Mouse (Mus musculus) lung, adult 2 months (tissue): Measurements from ENCODE around the gene Megf8. TPM values are rescaled to one million over a fixed set of nuclear protein-coding genes. Genes with fewer than 3 reads are reported as not detected.

Experiments
- DNase-seq: peaks from one replicate; pipeline ENCODE4 v3.0.0; 2022
- H3K4me1 ChIP-seq: fragments of 200-500 bp; 2 replicates; pipeline ENCODE4 v1.6.1; 2011; ENCODE audit warnings: low read length; ENCODE audit not compliant: control insufficient read depth, insufficient read depth
- H3K4me3 ChIP-seq: fragments of 200-500 bp; replicated peaks from 2 replicates; pipeline ENCODE3; 2011; ENCODE audit warnings: low read depth, mild to moderate bottlenecking, control low read depth, low read length; ENCODE audit errors: extremely low read depth
- CTCF ChIP-seq: fragments of 200-500 bp; IDR thresholded peaks from 2 replicates; pipeline ENCODE4 v1.5.1; 2011; ENCODE audit warnings: mild to moderate bottlenecking, low read length, control low read depth; ENCODE audit not compliant: insufficient read depth
- POLR2A ChIP-seq: fragments of 200-500 bp; IDR thresholded peaks from 2 replicates; pipeline ENCODE4 v1.6.1; 2011; ENCODE audit warnings: low read depth, mild to moderate bottlenecking, control low read depth, low read length, borderline replicate concordance; ENCODE audit errors: extremely low read depth
- WGBS: fragments of 180-500 bp; shearing (Covaris S2); methylation state at CpG from one replicate; pipeline ENCODE4 v1.1.7; 2018; 5-methylcytosine and 5-hydroxymethylcytosine counted together
- polyA plus RNA-seq: library from polyadenylated mRNA; depleted of rRNA; stranded (reverse); fragments of >200 nt; gene quantifications from 2 replicates; pipeline ENCODE4 v1.2.3, GENCODE M21; 2012

The Megf8 gene
- polyA plus RNA-seq, 1 experiment: 46.8 TPM

DNA sequence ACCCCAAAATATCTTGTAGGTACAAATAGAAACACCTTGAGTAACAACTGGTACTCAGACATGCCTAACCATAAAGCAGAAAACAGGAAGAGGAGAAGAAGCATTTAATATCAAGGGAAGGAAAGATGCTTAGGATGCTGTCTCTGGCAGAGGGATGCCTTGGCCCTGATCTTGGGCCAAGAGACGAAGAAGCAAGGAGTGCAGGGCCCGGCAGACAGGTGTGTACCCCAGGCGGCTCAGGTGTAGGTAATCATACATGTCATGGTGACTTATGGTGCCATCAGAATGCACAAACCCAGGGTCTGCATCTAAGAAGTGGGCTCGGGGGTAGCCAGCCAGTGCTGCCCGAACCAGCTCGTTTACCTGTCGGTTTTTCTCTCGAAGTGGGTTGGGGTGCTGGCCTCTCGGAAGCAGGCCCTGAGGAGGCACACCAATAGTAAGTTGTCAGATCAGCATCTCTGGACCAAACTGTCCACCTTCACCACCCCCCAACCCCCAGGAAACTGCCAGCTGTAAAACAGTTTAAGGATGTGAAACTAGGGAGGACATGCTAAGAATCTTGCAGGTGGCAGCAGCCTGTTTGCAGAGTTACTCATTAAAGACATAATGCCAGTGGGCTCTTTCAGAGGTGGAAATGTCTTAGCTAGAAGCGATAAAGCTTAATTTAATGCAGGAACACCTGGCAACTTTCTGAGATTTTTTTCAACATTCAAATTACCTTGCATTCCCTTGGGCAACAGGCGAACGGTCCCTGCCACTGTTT lies 21.8 kb upstream of the Megf8 start:
- TF ChIP-seq CTCF: no peak
- no peak for TF ChIP-seq POLR2A

DNA sequence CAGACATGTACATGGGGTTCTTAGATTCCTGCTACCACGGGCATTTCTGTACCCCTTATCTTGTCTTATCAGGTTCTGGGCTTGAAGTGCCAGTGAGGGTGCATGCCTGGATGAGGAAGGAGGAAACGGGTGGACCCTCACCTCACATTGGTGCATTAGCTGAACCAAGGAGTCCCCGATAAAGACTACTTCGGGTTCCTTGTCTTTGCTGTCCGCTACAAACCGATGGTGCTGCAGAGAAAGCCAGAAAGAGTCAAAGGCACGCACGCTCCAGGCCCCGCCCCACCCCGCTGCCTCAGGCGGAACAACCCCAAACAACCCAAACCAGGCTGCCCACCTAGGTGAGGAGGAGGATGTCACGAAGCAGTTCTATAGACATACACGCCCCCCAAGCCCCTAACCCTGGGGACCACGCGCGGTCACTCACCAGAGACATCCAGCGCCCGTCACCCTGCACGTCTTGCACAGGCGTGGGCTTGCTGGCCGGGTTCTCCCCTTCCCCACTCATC lies 20.0 kb upstream of the Megf8 start:
- Histone ChIP-seq H3K4me1 (no peaks in the 10 kb centered on the region), H3K4me3 (peak overlapping the region; percentile 87)
- under 1% methylated on average over 21 of the region's 21 CpGs for WGBS
- no peak for DNase-seq
- TF ChIP-seq POLR2A (no peak), CTCF (no peak)

More for the DNA sequence above, 21.8 kb upstream of the Megf8 start:
- no peak for DNase-seq
- Histone ChIP-seq H3K4me3 (no peak overlapping the region), H3K4me1 (no peaks in the 10 kb centered on the region)
- 86% methylated on average over 12 of the region's 12 CpGs for WGBS

DNA sequence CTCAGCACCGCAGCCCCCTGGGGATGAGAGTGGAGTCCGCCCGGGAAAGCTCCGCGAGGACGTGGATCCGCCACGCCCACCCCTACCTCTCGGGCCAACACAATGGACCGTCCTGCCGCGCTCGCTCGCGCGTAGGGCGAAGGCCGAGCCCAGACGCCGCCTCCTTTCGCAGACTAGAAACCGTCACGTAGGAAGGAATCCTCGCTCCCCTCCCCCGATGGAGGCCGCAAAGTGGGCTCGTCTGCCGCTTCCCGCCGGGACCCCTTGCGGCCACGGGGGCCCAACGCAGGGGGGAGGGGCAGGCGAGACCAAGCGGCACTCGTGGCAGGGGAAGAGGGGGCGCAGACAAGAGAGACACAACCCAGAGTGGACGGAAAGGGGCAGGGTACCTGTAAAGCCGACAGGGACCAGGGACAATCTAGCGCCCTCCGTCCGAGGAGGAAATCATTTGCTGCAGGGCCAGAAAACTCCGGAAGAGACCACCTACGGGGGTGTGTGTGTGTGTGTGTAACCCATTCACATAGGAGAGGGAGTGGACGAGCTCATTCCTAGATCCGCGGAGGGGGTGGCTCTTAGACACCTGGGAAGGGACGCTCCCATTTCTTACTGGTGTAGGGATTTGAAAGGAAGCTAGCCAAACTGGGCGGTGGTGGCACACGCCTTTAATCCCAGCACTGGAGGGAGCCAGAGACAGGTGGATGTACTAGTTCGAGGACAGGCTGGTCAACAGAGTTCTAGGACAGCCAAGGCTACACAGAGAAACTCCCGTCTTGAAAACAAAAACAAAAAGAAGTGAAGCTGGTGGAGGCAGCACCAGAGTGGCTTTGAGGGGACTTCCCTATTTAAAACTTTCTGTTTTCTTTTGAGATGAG lies 19.3 kb upstream of the Megf8 start, which contains the start of gene Pafah1b3:
Pafah1b3 (minus strand) TSS at position 533 of the 872 bp plus-strand sequence.
- TF ChIP-seq POLR2A (peak; percentile 30; the same call in 1 of the 2 replicates), CTCF (peak; percentile 29; the same call in 1 of the 2 replicates)
- Histone ChIP-seq H3K4me3 (peak within 1 kb of the TSS; percentile 87), H3K4me1 (no peaks in the 10 kb centered on the region)
- WGBS: under 1% methylated on average over 52 of the region's 52 CpGs
- DNase-seq: peak; percentile 75

DNA sequence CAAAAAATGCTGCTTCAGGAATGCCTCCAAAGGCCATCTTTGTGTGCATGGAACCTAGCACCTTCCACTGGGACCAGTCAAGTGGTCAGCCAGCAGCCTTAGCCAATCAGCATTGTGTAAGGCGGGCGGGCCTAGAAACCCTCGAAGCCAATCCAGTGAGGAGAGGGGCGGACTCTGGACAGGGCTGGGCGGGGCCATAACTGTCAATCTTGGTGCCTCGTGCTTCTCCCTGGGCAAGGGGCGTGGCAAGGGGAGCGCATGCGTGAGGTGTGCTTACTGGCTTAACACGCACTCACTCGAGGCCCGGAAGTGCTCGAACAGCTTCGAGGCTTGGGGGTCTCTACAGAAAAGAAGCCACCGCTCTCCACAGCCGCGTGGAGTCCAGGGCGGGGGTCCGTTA lies 15.9 kb upstream of the Megf8 start, which contains the start of gene Prr19:
Prr19 (plus strand) TSS at position 349 of the 400 bp plus-strand sequence.
- WGBS: 56% methylated on average over 19 of the region's 19 CpGs
- TF ChIP-seq POLR2A (no peak), CTCF (no peak)
- Histone ChIP-seq H3K4me1 (no peaks in the 10 kb centered on the region), H3K4me3 (no peak within 1 kb of the TSS)
- DNase-seq: no peak

DNA sequence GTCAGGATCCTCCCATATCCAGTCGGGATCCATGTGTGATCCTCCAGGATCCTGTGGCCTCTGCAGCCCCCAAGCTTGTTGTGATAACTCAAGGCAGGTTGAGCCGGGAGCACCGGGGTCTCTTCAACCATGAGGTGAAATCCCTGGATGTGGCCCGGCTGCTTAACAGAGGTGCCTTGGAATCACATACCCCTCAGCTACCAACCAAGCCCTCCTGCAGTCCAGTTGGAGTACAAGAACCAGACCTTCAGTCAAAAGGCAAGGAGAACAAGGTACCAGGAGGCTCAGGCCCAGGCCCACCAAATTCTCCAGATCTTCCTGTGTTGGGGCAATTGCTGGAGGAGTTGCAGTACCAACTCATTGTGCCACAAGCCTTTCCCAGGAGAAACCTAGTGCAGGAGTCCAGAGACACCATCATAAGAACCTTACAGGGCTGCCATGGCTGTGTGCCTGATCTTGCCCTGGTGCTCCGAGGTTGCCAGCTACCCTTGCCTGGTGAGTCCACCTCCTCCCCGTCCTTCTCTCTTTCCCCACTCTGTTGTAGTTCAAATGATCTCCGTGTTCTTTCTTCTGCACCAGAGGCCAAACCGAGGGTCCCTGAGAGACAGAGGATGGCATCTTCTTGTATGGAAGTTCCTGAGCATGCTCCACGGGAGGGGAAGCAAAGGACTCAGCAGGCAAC lies 13.8 kb upstream of the Megf8 start:
- Histone ChIP-seq H3K4me1 (no peaks in the 10 kb centered on the region), H3K4me3 (no peak overlapping the region)
- no peak for TF ChIP-seq POLR2A
- TF ChIP-seq CTCF: no peak
- no peak for DNase-seq
- 55% methylated on average over 9 of the region's 9 CpGs for WGBS

DNA sequence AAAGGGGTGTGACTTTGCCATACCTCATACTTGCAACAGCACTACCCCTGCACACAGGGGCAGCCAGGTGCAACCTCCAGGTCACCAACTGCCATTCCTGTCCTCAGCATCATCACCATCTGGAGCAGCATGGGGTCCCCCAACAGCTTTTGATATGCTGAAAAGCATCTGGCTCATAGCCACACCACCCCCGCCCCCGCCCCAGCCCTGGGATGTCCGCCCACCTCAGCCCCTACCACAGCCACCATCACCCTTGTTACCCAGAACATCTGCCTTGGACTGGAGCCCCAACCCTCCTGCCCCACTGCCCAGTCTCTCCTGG lies 13.3 kb upstream of the Megf8 start:
- 71% methylated on average over 3 of the region's 3 CpGs for WGBS
- DNase-seq: no peak
- Histone ChIP-seq H3K4me3 (no peak overlapping the region), H3K4me1 (no peaks in the 10 kb centered on the region)
- TF ChIP-seq CTCF (no peak), POLR2A (no peak)

DNA sequence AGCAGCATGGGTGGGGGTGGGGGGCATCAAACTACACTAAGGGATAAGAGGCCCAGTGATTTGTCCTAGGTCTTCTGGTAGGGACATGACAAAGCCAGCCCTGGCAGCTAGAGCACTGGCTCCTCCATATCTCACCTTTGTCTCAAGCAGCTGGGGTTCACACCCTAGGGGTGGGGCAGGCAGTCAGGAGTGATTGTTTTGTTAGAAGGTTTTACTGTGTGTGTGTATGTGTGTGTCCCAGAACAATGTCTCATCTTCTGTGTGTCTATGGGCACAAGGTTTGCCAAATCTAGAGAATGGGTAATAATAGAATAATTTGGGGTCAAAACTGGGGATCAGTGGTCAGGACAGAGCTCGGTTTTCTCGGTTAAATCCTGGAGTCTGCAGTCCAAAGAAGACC lies 11.5 kb upstream of the Megf8 start:
- DNase-seq: no peak
- TF ChIP-seq CTCF: no peak
- TF ChIP-seq POLR2A: no peak
- no peak overlapping the region for H3K4me3 ChIP-seq
- no peaks in the 10 kb centered on the region for H3K4me1 ChIP-seq
- WGBS: 0% methylated on average over 2 of the region's 2 CpGs

DNA sequence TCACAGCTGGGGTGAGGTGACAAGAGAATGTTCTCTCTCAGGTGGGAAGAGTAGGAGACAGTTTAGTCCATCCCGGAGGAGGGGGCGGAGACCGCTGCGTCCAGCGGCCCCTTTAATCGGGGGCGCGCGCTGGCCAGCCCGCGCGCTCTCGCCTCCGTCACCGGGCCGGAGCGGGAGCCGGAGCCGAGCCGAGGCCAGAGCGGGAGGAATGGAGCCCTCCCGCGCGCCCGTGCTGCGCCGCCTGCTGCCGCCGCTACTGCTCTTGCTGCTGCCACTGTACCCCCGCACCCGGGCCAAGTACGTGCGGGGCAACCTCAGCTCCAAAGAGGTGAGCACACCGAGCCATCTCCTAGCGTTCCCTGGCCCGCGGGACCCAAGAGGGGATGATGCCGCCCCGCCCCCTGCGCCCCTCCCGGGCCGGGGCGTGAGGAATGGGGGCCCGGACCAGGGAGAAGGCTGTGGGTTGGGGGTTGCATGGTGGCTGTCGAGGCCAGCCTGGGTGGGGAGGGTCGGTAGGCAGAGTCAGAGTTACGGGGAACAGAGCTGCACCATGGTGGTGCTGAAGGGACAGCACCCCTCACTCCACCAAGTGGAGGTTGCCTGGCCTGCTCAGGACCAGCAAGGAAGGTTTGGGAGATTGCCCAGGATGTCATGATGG lies 10.9 kb upstream of the Megf8 start, which contains the start of gene Tmem145:
Tmem145 (plus strand) TSS at position 151 of the 658 bp plus-strand sequence.
- Histone ChIP-seq H3K4me3 (peak within 1 kb of the TSS; percentile 39), H3K4me1 (no peaks in the 10 kb centered on the region)
- TF ChIP-seq POLR2A (no peak), CTCF (no peak)
- WGBS: under 1% methylated on average over 47 of the region's 47 CpGs
- no peak for DNase-seq
